21 mouse cellular contexts compared by ENCODE assay signal in genomic region chr12:37242484-37242883, GRCm38 (mm10). TPM values are rescaled to one million over a fixed set of nuclear protein-coding genes. Genes with fewer than 3 reads are reported as not detected.
DNase-seq lines count a peak whose midpoint lies in the region; ATAC-seq and TF ChIP-seq lines count a peak whose summit lies in the region.
"Had no signal": no experiment of that assay in that cellular context is flagged by ENCODE, and none has a peak within 500 bp of the region (broad histone marks: within the 10 kb centered on the region; RNA-seq: fewer than 3 reads in every experiment).

No protein-coding gene starts in this region.

- no peak for DNase-seq in gastrocnemius, adult 2 months
- no peak for DNase-seq in gastrocnemius, postnatal 36 days
- DNase-seq in liver, adult 2 months (ENCODE audit: extremely low read depth, low read depth, low spot score), result peak; percentile 67
- DNase-seq in liver (no peak), MN1 (ENCODE audit: low spot score) (no peak)
- DNase-seq in liver, embryonic 13.5 days, result no peak
- DNase-seq in adrenal gland, adult 18-20 months (ENCODE audit: low spot score in 2 of 2), result no peak
- DNase-seq: adrenal gland, adult 2 months; embryo, embryonic 11 days; left cerebral cortex, postnatal 4 days; lung, postnatal 10 days had no signal

- WGBS in liver, adult 2 months, result 15% methylated on average over 3 of the region's 3 CpGs
- WGBS in liver, embryonic 13.5 days (ENCODE audit: insufficient replicate concordance), result 55% methylated on average over 3 of the region's 3 CpGs
- WGBS in small intestine, adult 2 months, result 17% methylated on average over 3 of the region's 3 CpGs

- no peak for ATAC-seq in liver, embryonic 13.5 days (ENCODE audit: low read depth)
- ATAC-seq: CD4-positive, CD25-positive, alpha-beta regulatory T cell, adult 4 months; forebrain, embryonic 15.5 days; midbrain, embryonic 13.5 days; Patski had no signal

- H3K27me3 ChIP-seq in liver, adult 2 months (ENCODE audit: control insufficient read depth, insufficient read depth, low read length), result no peaks in the 10 kb centered on the region
- no peaks in the 10 kb centered on the region for H3K27me3 ChIP-seq in liver, embryonic 13.5 days
- no peaks in the 10 kb centered on the region for H3K27me3 ChIP-seq in small intestine, adult 2 months (ENCODE audit: control insufficient read depth, insufficient read depth, low read length)
- H3K27me3 ChIP-seq: embryonic facial prominence, embryonic 13.5 days; forebrain, embryonic 15.5 days; limb, embryonic 15.5 days; megakaryocyte, embryonic 14.5 days; midbrain, embryonic 13.5 days; Patski had no signal

- intact Hi-C loops in gastrocnemius, adult 2 months (cut with DNase I), result loop anchor here (10.0 kb wide), 1 partner anchor 128 kb away; no protein-coding TSS in a partner anchor
- intact Hi-C loops in gastrocnemius, postnatal 36 days (cut with DNase I), result no loop called here

- peak overlapping the region; percentile 86 for H3K27ac ChIP-seq in gastrocnemius, adult 2 months
- H3K27ac ChIP-seq in liver, adult 2 months (replicated peaks; ENCODE audit: insufficient read depth, low read depth, low read length), result peak overlapping the region; percentile 52
- H3K27ac ChIP-seq in liver, embryonic 13.5 days, result no peak overlapping the region
- peak overlapping the region; percentile 79 for H3K27ac ChIP-seq in small intestine, adult 2 months (ENCODE audit: insufficient read depth, low read depth, low read length)
- H3K27ac ChIP-seq: embryonic facial prominence, embryonic 13.5 days; forebrain, embryonic 15.5 days; heart, embryonic 10.5 days; midbrain, embryonic 13.5 days had no signal

- H3K36me3 ChIP-seq in liver, adult 2 months (ENCODE audit: control insufficient read depth, insufficient read depth, low read length), result peaks cover 3% of the 10 kb centered on the region
- H3K36me3 ChIP-seq in liver, embryonic 13.5 days, result no peaks in the 10 kb centered on the region
- H3K36me3 ChIP-seq in small intestine, adult 2 months (ENCODE audit: control insufficient read depth, insufficient read depth, low read length), result 0 out of 2 replicates have a peak, but pooled peaks cover 3% of the 10 kb centered on the region
- H3K36me3 ChIP-seq: embryonic facial prominence, embryonic 13.5 days; forebrain, embryonic 15.5 days; heart, embryonic 10.5 days; limb, embryonic 15.5 days; midbrain, embryonic 13.5 days had no signal

- peak overlapping the region; percentile 67 for H3K4me3 ChIP-seq in gastrocnemius, adult 2 months
- H3K4me3 ChIP-seq in liver, adult 2 months (ENCODE audit: insufficient read depth, low read depth, low read length), result peak overlapping the region; percentile 72; the same call in 1 of the 2 replicates
- H3K4me3 ChIP-seq in liver, embryonic 13.5 days (replicated peaks), result peak overlapping the region; percentile 22; the same call in 1 of the 2 replicates
- H3K4me3 ChIP-seq in small intestine, adult 2 months (ENCODE audit: low read depth, low read length), result no peak overlapping the region
- H3K4me3 ChIP-seq: embryonic facial prominence, embryonic 13.5 days; forebrain, embryonic 15.5 days; heart, embryonic 10.5 days; limb, embryonic 15.5 days; megakaryocyte, embryonic 14.5 days; midbrain, embryonic 13.5 days had no signal

- H3K4me1 ChIP-seq in liver, adult 2 months (ENCODE audit: control insufficient read depth, insufficient read depth, low read length), result peaks cover 13% of the 10 kb centered on the region; the same call in 1 of the 2 replicates
- no peaks in the 10 kb centered on the region for H3K4me1 ChIP-seq in liver, embryonic 13.5 days (replicated peaks)
- H3K4me1 ChIP-seq in small intestine, adult 2 months (ENCODE audit: control insufficient read depth, insufficient read depth, insufficient read length, low read length), result peaks cover 4% of the 10 kb centered on the region; the same call in 1 of the 2 replicates
- H3K4me1 ChIP-seq: embryonic facial prominence, embryonic 13.5 days; forebrain, embryonic 15.5 days; heart, embryonic 10.5 days; limb, embryonic 15.5 days; megakaryocyte, embryonic 14.5 days; midbrain, embryonic 13.5 days had no signal

- 0 out of 2 replicates have a peak overlapping the region, but pooled peaks have one; percentile 24 for H3K4me2 ChIP-seq in liver, embryonic 13.5 days
- H3K4me2 ChIP-seq: embryonic facial prominence, embryonic 13.5 days; forebrain, embryonic 15.5 days; midbrain, embryonic 13.5 days had no signal

- H3K79me2 ChIP-seq in liver, adult 2 months (ENCODE audit: control insufficient read depth, insufficient read depth, low read length), result no peaks in the 10 kb centered on the region; the same call in 1 of the 2 replicates

- TF ChIP-seq POLR2A in liver, adult 2 months (IDR thresholded peaks at IDR 0.05; ENCODE audit: extremely low read depth, insufficient read depth, low read length), result no peak
- TF ChIP-seq POLR2A in small intestine, adult 2 months (IDR thresholded peaks at IDR 0.05; ENCODE audit: low read depth, low read length), result no peak

- H3K9me3 ChIP-seq in liver, embryonic 13.5 days (replicated peaks), result no peaks in the 10 kb centered on the region
- H3K9me3 ChIP-seq: embryonic facial prominence, embryonic 13.5 days; forebrain, embryonic 15.5 days; heart, embryonic 10.5 days; limb, embryonic 15.5 days; megakaryocyte, embryonic 14.5 days; midbrain, embryonic 13.5 days had no signal

- no peak for TF ChIP-seq CTCF in gastrocnemius, adult 2 months (IDR thresholded peaks at IDR 0.05)
- TF ChIP-seq CTCF in liver, adult 2 months (IDR thresholded peaks at IDR 0.05; ENCODE audit: low read depth, low read length), result no peak
- no peak for TF ChIP-seq CTCF in small intestine, adult 2 months (IDR thresholded peaks at IDR 0.05; ENCODE audit: extremely low read depth, insufficient read length, insufficient replicate concordance, low read depth, low read length)

- H3K9ac ChIP-seq in liver, adult 2 months (ENCODE audit: low read depth, low read length), result peak overlapping the region; percentile 58
- no peak overlapping the region for H3K9ac ChIP-seq in liver, embryonic 13.5 days
- H3K9ac ChIP-seq: embryonic facial prominence, embryonic 13.5 days; forebrain, embryonic 15.5 days; limb, embryonic 15.5 days; midbrain, embryonic 13.5 days had no signal

RNA-seq across cellular contexts. Expression of gene Agmo, which starts 1.0 kb away (rescaled TPM):
- 1 to 10 TPM; 1.2 to 1.8 TPM for total RNA-seq in gastrocnemius, adult 2 months (2021)
- total RNA-seq in gastrocnemius, postnatal 36 days (2021), result 1 to 10 TPM; 1.7 to 1.9 TPM
- 107 and 121 TPM in 2 replicates for total RNA-seq in liver, adult 2 months (2014; rRNA removed)
- polyA plus RNA-seq in liver, adult 2 months (2012; rRNA removed), result 35.3 and 39.8 TPM in 2 replicates
- polyA plus RNA-seq in liver, embryonic 13.5 days (2015; fragmentation: Nextera tagmentation; extraction: Ambion mirVana), result 13.2 and 13.9 TPM in 2 replicates
- 6.6 and 20.4 TPM in 2 replicates for polyA plus RNA-seq in small intestine, adult 2 months (2012; rRNA removed)
- 10 to 100 TPM in 1 of 2 experiments, 1 to 10 TPM in 1; 7.0 to 13.8 TPM for total RNA-seq in adrenal gland, adult 18-20 months (2021)
- total RNA-seq: ES-E14 had no signal
- polyA plus RNA-seq: Patski had no signal
